Mouse (Mus musculus): ENCODE results near the gene Gm27021. TPM values are rescaled to one million over a fixed set of nuclear protein-coding genes. Genes with fewer than 3 reads are reported as not detected.

Gm27021 gene
- total RNA-seq, 2 experiments from 2014 or later = not detected

DNA sequence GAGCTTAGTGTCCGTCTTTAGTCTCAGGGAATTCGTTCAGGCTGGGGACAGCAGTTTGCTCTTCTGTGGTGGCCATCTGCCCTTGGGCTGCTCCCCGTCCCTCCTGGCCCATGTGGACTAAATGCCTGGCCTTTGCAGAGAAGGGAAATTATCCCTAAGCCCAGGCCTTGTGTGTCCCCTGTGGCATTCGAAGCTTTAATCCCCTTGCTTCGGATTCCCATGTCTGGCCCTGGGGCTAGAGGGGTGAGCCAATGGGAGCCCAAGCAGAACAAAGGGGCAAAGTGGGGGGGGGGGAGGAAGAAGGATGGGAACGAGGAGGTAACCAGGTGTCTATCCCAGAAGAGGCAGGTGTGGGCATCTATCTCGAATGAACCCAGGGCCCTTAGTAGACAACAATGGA, 20.3 kb downstream of the Gm27021 start, which contains the start of gene 1190005I06Rik:
Gene 1190005I06Rik, minus strand, starts transcription at position 101 of the 400 bp plus-strand sequence.
- ATAC-seq (replicated peaks; ENCODE audit: poor library complexity, severe bottlenecking) = no peak

- ATAC-seq (replicated peaks; ENCODE audit: poor library complexity, severe bottlenecking) = no peak
Observed at GRCm38 (mm10) chr8:120644663-120645062, 23.2 kb downstream of the Gm27021 start.

DNA sequence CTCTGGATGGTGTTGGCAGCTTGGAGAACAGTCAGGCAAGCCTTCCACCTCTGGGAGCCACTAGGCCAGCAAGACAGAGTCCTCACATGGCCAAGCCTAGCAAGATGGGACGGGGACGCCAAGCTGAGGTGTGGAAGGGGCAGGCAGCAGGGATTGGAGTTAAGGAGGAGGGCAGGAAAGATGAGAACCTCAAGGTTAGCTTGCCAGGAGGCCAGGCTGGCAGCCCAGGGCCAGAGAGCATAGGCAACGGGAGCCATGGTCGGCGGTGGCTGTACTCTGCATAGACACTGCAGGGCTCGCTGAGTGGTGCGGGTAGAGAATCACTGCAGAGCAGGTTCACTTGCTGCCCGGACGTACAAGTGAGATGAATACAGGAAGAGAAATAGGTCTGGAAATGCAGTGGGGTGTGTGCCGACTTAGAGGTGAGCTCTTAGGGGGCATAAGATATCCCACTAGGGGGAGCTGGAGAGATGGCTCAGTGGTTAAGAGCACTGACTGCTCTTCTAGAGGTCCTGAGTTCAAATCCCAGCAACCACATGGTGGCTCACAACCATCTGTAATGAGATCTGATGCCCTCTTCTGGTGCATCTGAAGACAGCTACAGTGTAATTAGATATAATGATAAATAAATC, 25.7 kb downstream of the Gm27021 start:
- no peak; the same call in 1 of the 2 replicates for ATAC-seq (replicated peaks; ENCODE audit: poor library complexity, severe bottlenecking)

DNA sequence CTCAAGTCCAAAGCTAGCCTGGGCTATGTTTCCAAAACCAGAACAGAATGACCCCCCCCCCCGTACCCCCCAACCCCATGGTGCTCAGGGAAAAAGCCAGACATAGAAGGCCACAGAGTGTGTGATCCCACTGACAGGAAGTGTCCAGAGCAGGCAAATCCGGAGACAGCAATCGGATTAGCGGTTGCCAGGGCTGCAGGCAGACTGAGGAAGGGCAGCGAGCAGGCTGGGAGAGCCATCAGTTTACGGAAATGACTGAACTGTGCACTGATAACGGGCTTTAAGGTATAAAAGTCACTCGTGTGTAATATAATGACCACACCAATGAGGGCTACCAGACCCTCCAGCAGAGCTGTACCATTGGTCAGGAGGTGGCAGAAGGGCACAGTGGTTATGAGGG, 26.6 kb downstream of the Gm27021 start:
- no peak for ATAC-seq (replicated peaks; ENCODE audit: poor library complexity, severe bottlenecking)

DNA sequence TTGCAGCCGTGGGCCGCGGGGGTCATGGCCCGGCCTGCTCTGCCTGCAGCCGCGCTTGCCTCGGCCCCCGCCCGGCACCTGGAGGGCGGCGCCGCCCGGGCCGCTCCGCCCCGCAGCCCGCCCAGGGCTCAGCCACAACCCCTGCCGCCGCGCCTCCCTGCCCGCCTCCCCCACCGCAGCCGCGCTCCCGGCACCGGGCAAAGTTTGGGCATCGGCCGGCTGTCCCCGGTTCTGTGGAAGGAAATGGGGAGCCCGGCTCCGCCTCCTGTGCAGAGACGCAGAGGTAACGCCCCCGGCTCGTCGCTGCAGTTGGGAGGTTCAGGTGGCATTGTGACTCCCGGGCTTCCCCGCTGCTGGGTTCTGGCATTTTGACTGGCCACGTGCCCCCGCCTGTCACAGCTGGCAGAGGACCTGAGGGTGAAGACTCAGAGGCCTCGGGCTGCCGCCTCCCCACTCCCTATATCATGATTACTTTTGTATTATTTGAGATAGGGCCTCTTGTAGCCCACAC, 33.5 kb downstream of the Gm27021 start:
- peak; percentile 76 for ATAC-seq (replicated peaks; ENCODE audit: poor library complexity, severe bottlenecking)

DNA sequence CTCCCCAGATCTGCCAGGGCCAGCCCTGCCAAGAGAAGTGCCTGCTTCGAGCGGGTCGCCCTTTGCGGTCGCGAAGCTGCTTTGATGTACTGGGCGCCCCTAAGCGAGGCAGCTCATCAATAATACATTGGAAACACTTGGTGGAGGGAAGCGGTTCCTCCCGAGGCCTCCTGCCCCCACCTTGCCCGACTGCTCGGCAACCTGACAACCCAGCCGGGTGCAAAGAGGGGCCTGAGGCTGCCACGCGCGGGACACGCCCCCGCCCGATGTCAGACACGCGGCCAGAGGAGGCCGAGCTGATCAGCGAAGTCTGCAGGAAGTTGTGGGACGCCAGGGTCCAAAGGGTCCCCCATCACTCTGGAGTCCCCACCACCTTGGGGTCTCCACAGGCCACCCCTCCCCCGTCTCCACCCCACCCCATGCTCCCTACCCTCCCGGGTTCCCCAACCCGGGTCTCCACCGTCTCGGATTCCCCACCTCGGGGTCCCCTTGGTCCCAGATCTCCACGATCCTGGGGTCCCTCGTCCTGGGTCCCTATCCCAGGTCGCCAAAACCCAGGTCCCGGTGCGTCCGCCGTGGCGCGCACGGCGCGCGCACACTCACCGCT, 34.1 kb downstream of the Gm27021 start:
- peak; percentile 43; the same call in 1 of the 2 replicates for ATAC-seq (replicated peaks; ENCODE audit: poor library complexity, severe bottlenecking)

DNA sequence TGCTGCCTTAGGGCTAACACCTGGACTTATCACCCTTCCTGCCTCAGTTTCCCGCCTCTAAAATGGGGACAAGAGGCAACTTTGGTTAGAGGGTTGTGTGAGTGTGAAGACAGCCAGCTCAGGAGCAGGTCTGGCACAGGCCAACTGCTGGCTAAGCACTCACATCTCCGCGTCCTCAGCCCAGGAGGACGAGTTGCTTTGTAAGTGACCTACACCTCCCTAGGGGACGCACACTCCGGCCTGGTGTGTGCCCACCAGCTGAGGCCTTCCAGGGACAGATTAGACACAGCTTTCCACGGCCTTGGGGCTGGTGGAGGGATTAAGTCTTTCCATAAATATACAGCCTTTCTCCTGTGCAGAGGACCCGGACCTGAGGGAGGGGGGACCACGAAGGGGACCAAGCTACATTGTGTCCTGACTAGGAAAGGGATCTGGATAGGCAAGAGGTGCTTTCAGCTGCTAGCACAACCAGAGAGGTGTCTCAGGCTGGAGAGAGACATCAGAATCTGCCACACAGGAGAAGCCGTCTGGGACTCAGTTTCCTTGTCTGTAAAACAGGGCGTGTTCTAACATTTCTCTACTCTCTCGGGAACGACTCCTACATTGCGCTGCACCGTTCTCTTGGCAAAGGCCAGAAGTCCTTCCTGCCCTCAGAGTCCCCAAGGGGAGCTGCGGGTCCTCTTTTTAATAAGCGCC, 34.8 kb downstream of the Gm27021 start:
- ATAC-seq (replicated peaks; ENCODE audit: poor library complexity, severe bottlenecking) = no peak

DNA sequence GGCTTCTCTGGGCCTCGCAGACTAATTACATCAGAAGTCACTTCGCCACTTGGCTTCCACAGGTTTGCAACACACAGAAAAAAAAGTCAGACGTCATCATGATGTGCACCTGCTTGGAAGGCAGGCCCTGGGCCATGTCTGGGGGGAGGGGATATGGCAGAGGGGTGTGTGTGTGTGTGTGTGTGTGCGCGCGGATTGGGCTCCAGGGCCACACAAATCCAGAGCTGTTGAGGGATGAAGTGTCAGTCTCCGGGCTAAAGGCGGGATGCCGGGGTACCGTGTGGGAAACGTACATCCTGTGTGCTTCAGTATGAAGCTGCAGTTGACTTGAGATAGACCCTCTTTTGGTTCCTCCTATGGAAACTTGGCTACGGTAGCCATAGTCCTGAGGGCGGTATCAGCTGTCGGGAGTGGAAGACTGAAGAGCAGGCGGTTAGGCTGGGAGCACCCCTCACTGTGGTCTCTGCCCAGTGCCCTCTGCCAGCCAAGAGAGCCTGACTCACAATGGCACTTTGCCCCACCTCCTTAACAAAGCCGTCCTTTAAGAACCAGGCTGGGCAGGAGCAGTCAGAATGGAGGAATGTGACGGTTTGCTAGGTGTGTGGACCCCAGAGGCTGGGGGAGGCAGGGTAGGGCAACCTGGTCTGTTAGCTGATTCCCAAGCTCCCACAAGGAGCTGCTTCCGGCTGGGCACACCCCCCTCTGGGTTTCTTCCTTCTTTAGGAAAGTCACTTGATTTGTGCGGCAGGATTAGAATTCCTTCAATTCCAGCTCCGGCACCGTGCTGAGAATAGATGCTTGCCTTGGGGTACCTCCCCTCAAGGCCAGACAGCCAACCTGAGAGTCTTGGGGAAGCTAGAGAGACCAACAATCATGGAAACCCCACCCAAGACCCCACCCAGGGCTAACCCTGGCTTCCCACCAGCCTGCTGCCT, 36.2 kb downstream of the Gm27021 start:
- no peak for ATAC-seq (replicated peaks; ENCODE audit: poor library complexity, severe bottlenecking)

GRCm38 (mm10) chr8:120630848-120631247, 37.0 kb downstream of the Gm27021 start:
- ATAC-seq (replicated peaks; ENCODE audit: poor library complexity, severe bottlenecking) = no peak

- ATAC-seq (replicated peaks; ENCODE audit: poor library complexity, severe bottlenecking) = no peak
Observed at GRCm38 (mm10) chr8:120630031-120630430, 37.8 kb downstream of the Gm27021 start.

DNA sequence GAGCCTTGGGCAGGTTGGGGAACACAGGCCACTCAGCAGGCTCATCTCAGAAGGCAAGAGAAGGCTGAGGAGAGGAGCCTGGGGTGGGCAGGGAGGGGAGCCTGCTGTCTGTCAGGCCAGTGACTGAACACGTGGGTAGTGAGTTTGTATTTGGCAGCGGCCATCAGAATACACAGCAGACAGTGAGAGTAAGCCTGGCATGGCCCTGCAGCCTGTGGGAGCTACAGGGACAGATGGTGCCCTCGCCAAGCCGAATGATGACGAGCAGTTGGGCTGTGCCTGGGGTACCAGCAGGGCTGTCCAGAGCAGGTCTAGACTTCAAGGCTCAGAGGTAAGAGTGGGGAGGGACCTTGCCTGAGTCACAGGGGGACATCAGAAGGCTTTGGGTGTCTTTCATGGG, 40.6 kb downstream of the Gm27021 start:
- ATAC-seq (replicated peaks; ENCODE audit: poor library complexity, severe bottlenecking) = no peak

GRCm38 (mm10) chr8:120626461-120626860, 41.4 kb downstream of the Gm27021 start:
- no peak for ATAC-seq (replicated peaks; ENCODE audit: poor library complexity, severe bottlenecking)

DNA sequence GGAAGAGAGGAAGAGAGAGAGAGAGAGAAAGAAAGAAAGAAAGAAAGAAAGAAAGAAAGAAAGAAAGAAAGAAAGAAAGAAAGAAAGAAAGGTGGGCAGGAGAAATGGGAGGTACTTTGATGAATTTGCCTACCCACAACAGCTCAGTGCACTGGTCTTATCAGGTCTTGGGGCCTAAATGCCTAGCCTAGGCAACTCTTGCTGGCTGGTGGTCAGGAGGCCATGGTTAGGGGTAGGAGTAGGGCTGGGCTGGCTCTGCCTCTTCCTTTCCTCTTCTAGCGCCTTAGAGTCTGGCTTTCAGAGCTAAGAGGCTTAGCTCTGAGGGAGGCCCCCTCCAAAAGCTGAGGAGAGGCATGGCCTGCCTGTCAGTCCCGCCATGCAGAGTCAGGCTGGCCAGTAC, 44.3 kb downstream of the Gm27021 start:
- no peak for ATAC-seq (replicated peaks; ENCODE audit: poor library complexity, severe bottlenecking)

DNA sequence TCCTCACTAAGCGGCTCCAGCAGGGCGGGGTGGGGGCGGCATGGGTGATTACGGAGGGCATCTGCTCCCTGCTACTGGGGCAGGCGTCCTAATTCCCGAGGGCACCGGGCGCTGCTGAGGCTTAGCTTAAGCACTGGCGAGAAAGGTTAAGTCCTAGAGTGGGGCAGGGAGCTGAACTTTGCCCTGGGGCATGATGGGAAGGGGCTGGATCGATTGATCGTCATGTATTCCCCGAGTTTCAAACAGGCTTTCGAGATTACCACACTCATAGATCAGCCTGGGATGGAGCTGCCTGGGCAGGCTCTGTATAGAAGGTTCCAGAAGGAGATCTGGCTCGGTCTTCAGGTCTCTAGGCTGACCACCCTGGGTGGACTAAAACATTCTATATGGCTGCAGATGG, 45.7 kb downstream of the Gm27021 start:
- no peak for ATAC-seq (replicated peaks; ENCODE audit: poor library complexity, severe bottlenecking)

DNA sequence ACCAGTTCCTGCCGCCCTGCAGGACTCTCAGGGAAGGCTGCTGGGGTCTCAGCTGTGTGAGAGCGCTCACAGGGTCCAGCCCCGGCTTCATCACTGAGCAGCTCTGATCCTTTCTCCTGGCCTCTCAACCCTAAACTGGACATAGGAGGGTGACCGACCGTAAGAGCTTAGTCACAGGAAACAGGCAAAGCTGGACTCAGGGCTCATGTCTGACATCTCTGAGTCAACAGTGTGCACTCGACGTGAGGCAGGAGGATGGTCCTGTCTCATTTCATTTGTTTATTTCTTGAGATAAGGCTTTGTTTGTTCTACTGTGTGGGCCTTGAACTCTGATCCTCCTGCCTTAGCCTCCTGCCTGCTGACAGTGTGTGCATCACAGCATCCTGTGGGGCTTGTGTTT, 47.4 kb downstream of the Gm27021 start:
- no peak for ATAC-seq (replicated peaks; ENCODE audit: poor library complexity, severe bottlenecking)

- peak; percentile 71 for ATAC-seq (replicated peaks; ENCODE audit: poor library complexity, severe bottlenecking)
Observed at GRCm38 (mm10) chr8:120619235-120620180, 48.4 kb downstream of the Gm27021 start.

DNA sequence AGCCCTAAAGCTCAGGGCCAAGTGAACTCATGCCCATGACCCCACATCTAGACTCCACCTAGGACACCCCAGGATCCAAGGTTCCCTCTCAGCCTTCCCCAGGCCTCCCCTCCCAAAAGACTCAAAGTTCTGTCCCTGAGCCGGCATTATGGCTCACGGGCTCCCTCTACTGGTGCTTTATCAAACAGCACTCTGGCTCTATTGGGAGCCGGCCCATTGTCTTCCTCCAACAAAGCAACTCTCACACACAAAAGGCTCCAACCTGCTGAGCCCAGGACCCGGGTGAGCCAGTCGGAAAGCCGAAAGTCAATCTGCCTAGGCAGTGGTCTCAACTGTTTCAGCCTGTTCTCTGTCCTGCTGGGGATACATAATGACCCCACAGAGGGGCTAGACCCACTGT, 49.8 kb downstream of the Gm27021 start:
- ATAC-seq (replicated peaks; ENCODE audit: poor library complexity, severe bottlenecking) = peak; percentile 67

DNA sequence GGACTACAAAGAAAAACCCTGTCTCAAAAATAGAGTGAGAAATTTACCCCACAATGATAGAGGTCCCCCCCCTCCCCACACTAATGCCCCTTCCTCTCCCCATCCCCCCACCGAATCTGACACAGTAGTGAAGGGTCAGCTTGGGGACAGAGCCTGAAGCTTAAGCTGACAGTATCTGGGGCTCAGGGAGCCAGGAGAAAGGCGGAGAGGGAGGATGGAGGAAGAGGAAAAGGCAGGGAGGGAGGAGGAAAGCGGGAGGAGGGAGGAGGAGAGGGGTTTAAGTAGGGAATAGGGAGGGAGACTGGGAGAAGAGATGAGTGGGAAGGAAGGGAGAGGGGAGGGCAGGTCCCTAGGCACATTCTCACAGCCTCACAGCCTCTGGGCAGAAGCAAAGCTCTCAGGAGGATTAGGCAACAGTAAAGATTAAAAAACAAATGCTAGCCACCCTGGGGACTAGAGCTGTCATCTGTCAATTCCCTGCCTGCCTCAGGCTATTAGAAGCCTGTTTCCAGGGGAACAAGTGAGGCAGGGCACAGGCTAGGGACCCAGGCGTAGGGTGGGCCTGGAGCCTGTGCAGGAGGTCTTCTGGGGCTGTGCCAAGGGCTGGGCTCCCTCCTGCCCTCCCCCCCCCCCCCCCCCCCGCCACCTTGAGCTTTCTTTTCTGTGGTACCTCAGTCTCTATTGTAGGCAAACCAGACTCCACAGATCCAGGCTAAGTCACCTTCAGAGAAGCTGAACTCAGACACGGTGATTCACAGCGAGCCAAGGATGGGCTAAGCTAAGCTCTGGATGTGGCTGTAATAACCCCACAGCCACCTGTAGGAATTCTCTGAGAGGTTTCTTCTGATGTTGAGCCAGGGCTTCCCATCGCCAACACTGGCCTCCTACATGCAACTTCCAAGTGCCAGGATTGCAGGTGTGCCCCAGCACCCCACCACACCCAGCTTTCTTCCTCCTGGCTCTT, 50.9 kb downstream of the Gm27021 start:
- ATAC-seq (replicated peaks; ENCODE audit: poor library complexity, severe bottlenecking) = no peak

Measured in granulocyte monocyte progenitor cell, adult 5-6 weeks (primary cell).